ENCODE assay signal across 8 mouse cellular contexts in genomic region chr3:27189320-27190261, GRCm38 (mm10). TPM values are rescaled to one million over a fixed set of nuclear protein-coding genes. Genes with fewer than 3 reads are reported as not detected.
DNase-seq lines count a peak whose midpoint lies in the region; ATAC-seq and TF ChIP-seq lines count a peak whose summit lies in the region.

No protein-coding gene starts in this region.

- no peak for TF ChIP-seq CTCF in lung, adult 2 months (IDR thresholded peaks at IDR 0.05; ENCODE audit: insufficient read depth, low read length)

- WGBS in hindbrain, embryonic 14.5 days, result 58% methylated on average over 14 of the region's 14 CpGs
- 83% methylated on average over 14 of the region's 14 CpGs for WGBS in hindbrain, embryonic 10.5 days
- 44% methylated on average over 14 of the region's 14 CpGs for WGBS in lung, adult 2 months

- peaks cover 4% of the 10 kb centered on the region; the same call in 1 of the 2 replicates for H3K4me1 ChIP-seq in hindbrain, embryonic 14.5 days (replicated peaks; ENCODE audit: control insufficient read depth, insufficient read depth, low read length)
- 0 out of 2 replicates have a peak, but pooled peaks cover 3% of the 10 kb centered on the region for H3K4me1 ChIP-seq in hindbrain, embryonic 10.5 days (replicated peaks)
- peaks cover 14% of the 10 kb centered on the region for H3K4me1 ChIP-seq in lung, adult 2 months (ENCODE audit: control insufficient read depth, insufficient read depth, low read length)

- DNase-seq in hindbrain, embryonic 14.5 days (ENCODE audit: low spot score), result peak; percentile 65
- no peak for DNase-seq in hindbrain, embryonic 10.5 days (ENCODE audit: low spot score)
- peak; percentile 92 for DNase-seq in adrenal gland, postnatal 25 days
- DNase-seq in gastrocnemius, adult 18-20 months (ENCODE audit: low spot score), result peak; percentile 50
- DNase-seq in kidney, postnatal 10 days, result peak; percentile 92
- peak; percentile 75 for DNase-seq in lung, adult 2 months
- peak; percentile 81 to 84 for DNase-seq in right cerebral cortex, postnatal 36 days (ENCODE audit: low spot score in 2 of 2)

- H3K4me3 ChIP-seq in hindbrain, embryonic 14.5 days (replicated peaks; ENCODE audit: low read length), result no peak overlapping the region
- H3K4me3 ChIP-seq in hindbrain, embryonic 10.5 days, result no peak overlapping the region
- H3K4me3 ChIP-seq in lung, adult 2 months (replicated peaks; ENCODE audit: extremely low read depth, low read depth, low read length), result no peak overlapping the region

- H3K9me3 ChIP-seq in hindbrain, embryonic 14.5 days (ENCODE audit: control insufficient read depth, low read length), result no peaks in the 10 kb centered on the region
- no peaks in the 10 kb centered on the region for H3K9me3 ChIP-seq in hindbrain, embryonic 10.5 days

- no peak for TF ChIP-seq POLR2A in lung, adult 2 months (IDR thresholded peaks at IDR 0.05; ENCODE audit: borderline replicate concordance, extremely low read depth, low read depth, low read length)

- no peak overlapping the region for H3K9ac ChIP-seq in hindbrain, embryonic 14.5 days

- no peak for ATAC-seq in hindbrain, embryonic 14.5 days (ENCODE audit: low FRiP score)
- no peak for ATAC-seq in erythroid progenitor cell, adult 5-6 weeks (replicated peaks; ENCODE audit: low FRiP score, poor library complexity, severe bottlenecking)

- H3K27ac ChIP-seq in hindbrain, embryonic 14.5 days, result no peak overlapping the region
- H3K27ac ChIP-seq in hindbrain, embryonic 10.5 days, result no peak overlapping the region

- no peak overlapping the region for H3K4me2 ChIP-seq in hindbrain, embryonic 14.5 days (replicated peaks)

- H3K27me3 ChIP-seq in hindbrain, embryonic 14.5 days (ENCODE audit: control insufficient read depth, insufficient read depth, low read length), result no peaks in the 10 kb centered on the region
- 0 out of 2 replicates have a peak, but pooled peaks cover 1% of the 10 kb centered on the region for H3K27me3 ChIP-seq in hindbrain, embryonic 10.5 days (ENCODE audit: insufficient read depth, poor library complexity, severe bottlenecking)

- no peaks in the 10 kb centered on the region for H3K36me3 ChIP-seq in hindbrain, embryonic 14.5 days (replicated peaks; ENCODE audit: control insufficient read depth, insufficient read depth)
- no peaks in the 10 kb centered on the region for H3K36me3 ChIP-seq in hindbrain, embryonic 10.5 days

RNA-seq across cellular contexts. Expression of gene Nceh1, which starts 6.8 kb away (rescaled TPM):
- polyA plus RNA-seq in hindbrain, embryonic 14.5 days (2014; fragmentation: Nextera tagmentation; extraction: Ambion mirVana), result 11.5 and 15.8 TPM in 2 replicates
- polyA plus RNA-seq in hindbrain, embryonic 10.5 days (2016; fragmentation: Nextera tagmentation; extraction: Ambion mirVana), result 3.3 and 4.3 TPM in 2 replicates
- total RNA-seq in adrenal gland, postnatal 25 days (2021), result 151 and 228 TPM in 2 replicates
- 10 to 100 TPM; 17.8 to 20.0 TPM for total RNA-seq in gastrocnemius, adult 18-20 months (2021)
- polyA plus RNA-seq in lung, adult 2 months (2012; rRNA removed), result 92.6 and 112 TPM in 2 replicates
- 3.8 and 15.5 TPM in 2 replicates for total RNA-seq in erythroid progenitor cell, adult 5-6 weeks (2015; ENCODE audit: low replicate concordance)
- total RNA-seq in erythroid progenitor cell, adult 5-6 weeks (2017; ENCODE audit: low replicate concordance), result 4.1 and 7.3 TPM in 2 replicates

RNA-seq across cellular contexts. Expression of gene Ect2, which starts 35.9 kb away (rescaled TPM):
- 10.0 and 13.1 TPM in 2 replicates for polyA plus RNA-seq in hindbrain, embryonic 14.5 days (2014; fragmentation: Nextera tagmentation; extraction: Ambion mirVana)
- 65.4 and 91.8 TPM in 2 replicates for polyA plus RNA-seq in hindbrain, embryonic 10.5 days (2016; fragmentation: Nextera tagmentation; extraction: Ambion mirVana)
- 8.7 and 16.0 TPM in 2 replicates for total RNA-seq in adrenal gland, postnatal 25 days (2021)
- under 1 TPM in 1 of 2 experiments, not detected in 1; 0.07 TPM for total RNA-seq in gastrocnemius, adult 18-20 months (2021)
- polyA plus RNA-seq in lung, adult 2 months (2012; rRNA removed), result 0.24 and 0.86 TPM in 2 replicates
- total RNA-seq in erythroid progenitor cell, adult 5-6 weeks (2015; ENCODE audit: low replicate concordance), result 188 and 294 TPM in 2 replicates
- total RNA-seq in erythroid progenitor cell, adult 5-6 weeks (2017; ENCODE audit: low replicate concordance), result 311 and 332 TPM in 2 replicates

Comparison
In these comparisons a context has a peak if more than half of its experiments do, and no peak if none do; other contexts are left out.
1. RNA of gene Ect2, which starts 35.9 kb away (total RNA-seq): 188 to 332 TPM in erythroid progenitor cell, adult 5-6 weeks; 8.7 to 16.0 TPM in adrenal gland, postnatal 25 days and 0.07 TPM in gastrocnemius, adult 18-20 months; every median in the first group is over 10 times any median in the second.